Mouse (Mus musculus): Measurements from ENCODE around the gene Tchh. TPM values are rescaled to one million over a fixed set of nuclear protein-coding genes. Genes with fewer than 3 reads are reported as not detected.
A peak's percentile ranks its signal among the peaks of the same experiment; 100 is the strongest.

Tchh gene
- polyA plus RNA-seq (2012; rRNA removed), result 0.83 and 1.5 TPM in 2 replicates

DNA sequence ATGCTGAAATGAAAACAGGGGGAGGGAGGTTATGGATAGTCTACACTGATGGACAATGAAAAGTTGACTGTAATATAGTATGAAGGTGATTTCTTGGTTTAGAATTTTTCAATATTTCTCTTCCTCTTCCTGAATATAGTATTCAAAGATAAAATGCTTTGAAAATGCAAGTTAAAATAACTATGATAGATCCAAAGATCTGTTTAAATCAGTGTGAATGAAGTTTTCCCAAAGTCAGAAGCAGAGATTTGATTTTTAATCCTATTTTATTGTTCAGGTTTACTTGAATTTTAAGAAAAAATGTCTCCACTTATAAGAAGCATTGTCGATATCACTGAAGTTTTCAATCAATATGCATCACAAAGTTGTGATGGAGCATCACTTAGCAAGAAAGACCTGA lies at the start of gene Tchh:
Gene Tchh (plus strand): TSS at position 301 of the 400 bp plus-strand sequence.
- no peaks in the 10 kb centered on the region for H3K27me3 ChIP-seq (replicated peaks; ENCODE audit: control insufficient read depth, insufficient read depth, low read length)
- 96% methylated on average over 1 of the region's 1 CpGs for WGBS
- peaks cover 6% of the 10 kb centered on the region; the same call in 1 of the 2 replicates for H3K4me1 ChIP-seq (ENCODE audit: control insufficient read depth, insufficient read depth, low read length)
- H3K36me3 ChIP-seq (ENCODE audit: control insufficient read depth, insufficient read depth, low read length), result no peaks in the 10 kb centered on the region
- H3K27ac ChIP-seq (ENCODE audit: insufficient read depth, low read depth, low read length), result no peak within 1 kb of the TSS
- H3K4me3 ChIP-seq (ENCODE audit: insufficient read depth, low read depth, low read length), result no peak within 1 kb of the TSS
- DNase-seq, result no peak
- TF ChIP-seq POLR2A (IDR thresholded peaks at IDR 0.05; ENCODE audit: low read depth, low read length) (no peak), CTCF (conservative IDR thresholded peaks at IDR 0.05; ENCODE audit: insufficient read depth, insufficient read length, low read depth, low read length) (no peak)

DNA sequence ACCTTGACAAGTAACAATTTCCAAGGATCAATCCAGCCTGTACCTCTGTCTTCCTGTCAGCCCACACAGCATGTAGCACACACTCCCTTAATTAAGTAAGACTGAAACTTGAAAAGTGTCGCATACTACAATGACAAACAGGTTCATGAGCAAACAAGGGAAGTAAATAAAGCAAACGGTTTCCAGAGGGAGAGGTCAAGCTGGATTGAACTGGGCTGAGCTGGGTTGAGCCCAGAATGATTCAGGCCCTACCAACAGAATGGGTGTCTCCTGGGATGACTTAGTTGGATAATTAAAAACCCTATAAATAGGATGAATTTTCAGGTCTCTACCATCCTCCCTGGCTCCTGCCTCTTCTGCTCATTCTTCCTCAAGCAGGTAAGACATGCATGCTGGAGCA lies 48.8 kb upstream of the Tchh start, which contains the start of gene Rptn:
Gene Rptn (plus strand): TSS at position 334 of the 400 bp plus-strand sequence.
- TF ChIP-seq CTCF (conservative IDR thresholded peaks at IDR 0.05; ENCODE audit: insufficient read depth, insufficient read length, low read depth, low read length) (no peak), POLR2A (IDR thresholded peaks at IDR 0.05; ENCODE audit: low read depth, low read length) (no peak)
- no peaks in the 10 kb centered on the region for H3K4me1 ChIP-seq (ENCODE audit: control insufficient read depth, insufficient read depth, low read length)
- H3K4me3 ChIP-seq (ENCODE audit: insufficient read depth, low read depth, low read length), result no peak within 1 kb of the TSS
- no peaks in the 10 kb centered on the region; the same call in 1 of the 2 replicates for H3K27me3 ChIP-seq (replicated peaks; ENCODE audit: control insufficient read depth, insufficient read depth, low read length)
- no peak within 1 kb of the TSS for H3K27ac ChIP-seq (ENCODE audit: insufficient read depth, low read depth, low read length)
- no peaks in the 10 kb centered on the region for H3K36me3 ChIP-seq (ENCODE audit: control insufficient read depth, insufficient read depth, low read length)
- 64% methylated on average over 2 of the region's 2 CpGs for WGBS
- no peak for DNase-seq

DNA sequence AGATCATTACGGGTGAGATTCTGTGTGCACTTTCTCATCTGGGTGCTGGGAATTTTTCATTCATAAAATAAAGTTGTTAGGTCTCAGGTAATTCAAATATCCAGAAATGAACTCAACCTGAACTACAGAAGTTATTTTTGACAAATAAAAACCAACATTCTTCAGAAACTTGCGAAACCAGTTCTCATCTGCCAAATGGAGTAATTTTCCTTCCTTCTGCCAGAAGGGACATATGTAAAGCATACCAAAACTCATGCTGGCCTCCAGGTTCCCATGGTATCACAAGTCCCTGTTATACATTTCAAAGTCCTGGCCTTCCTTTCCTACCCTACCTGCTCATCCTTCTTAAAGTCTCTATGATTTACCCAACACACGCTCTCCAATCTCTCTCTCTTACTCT lies 38.2 kb upstream of the Tchh start:
- H3K4me3 ChIP-seq (ENCODE audit: insufficient read depth, low read depth, low read length), result no peak overlapping the region
- H3K27ac ChIP-seq (ENCODE audit: insufficient read depth, low read depth, low read length), result no peak overlapping the region
- no peak for TF ChIP-seq CTCF (conservative IDR thresholded peaks at IDR 0.05; ENCODE audit: insufficient read depth, insufficient read length, low read depth, low read length)
- TF ChIP-seq POLR2A (IDR thresholded peaks at IDR 0.05; ENCODE audit: low read depth, low read length), result no peak
- WGBS, result 88% methylated on average over 3 of the region's 3 CpGs
- DNase-seq, result no peak
- no peaks in the 10 kb centered on the region for H3K36me3 ChIP-seq (ENCODE audit: control insufficient read depth, insufficient read depth, low read length)
- H3K27me3 ChIP-seq (replicated peaks; ENCODE audit: control insufficient read depth, insufficient read depth, low read length), result no peaks in the 10 kb centered on the region
- H3K4me1 ChIP-seq (ENCODE audit: control insufficient read depth, insufficient read depth, low read length), result peaks cover 2% of the 10 kb centered on the region; the same call in 1 of the 2 replicates

DNA sequence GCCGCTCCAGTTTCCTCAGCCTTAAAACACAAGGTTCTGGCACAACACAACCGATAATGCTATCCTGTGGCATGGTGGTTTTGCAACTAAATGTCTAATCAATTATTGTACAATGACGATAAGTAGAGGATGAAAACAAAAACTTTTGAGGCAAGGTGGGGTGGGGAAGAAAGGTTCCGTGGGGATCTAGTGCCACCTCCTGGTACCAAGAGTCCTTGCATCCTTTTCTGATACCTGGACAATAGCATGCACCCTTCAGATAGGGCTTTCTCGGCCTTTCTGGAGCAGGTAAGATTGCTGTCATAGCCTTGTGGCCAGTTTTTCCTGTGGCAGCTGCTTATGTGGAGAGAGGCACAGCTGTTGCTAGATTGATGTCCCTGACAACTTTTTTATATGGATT lies 35.1 kb upstream of the Tchh start:
- no peaks in the 10 kb centered on the region for H3K36me3 ChIP-seq (ENCODE audit: control insufficient read depth, insufficient read depth, low read length)
- no peak overlapping the region for H3K27ac ChIP-seq (ENCODE audit: insufficient read depth, low read depth, low read length)
- 24% methylated on average over 5 of the region's 5 CpGs for WGBS
- no peaks in the 10 kb centered on the region for H3K27me3 ChIP-seq (replicated peaks; ENCODE audit: control insufficient read depth, insufficient read depth, low read length)
- H3K4me3 ChIP-seq (ENCODE audit: insufficient read depth, low read depth, low read length), result no peak overlapping the region
- TF ChIP-seq POLR2A (IDR thresholded peaks at IDR 0.05; ENCODE audit: low read depth, low read length) (no peak), CTCF (conservative IDR thresholded peaks at IDR 0.05; ENCODE audit: insufficient read depth, insufficient read length, low read depth, low read length) (peak; percentile 90)
- DNase-seq, result peak; percentile 56
- H3K4me1 ChIP-seq (ENCODE audit: control insufficient read depth, insufficient read depth, low read length), result no peaks in the 10 kb centered on the region

DNA sequence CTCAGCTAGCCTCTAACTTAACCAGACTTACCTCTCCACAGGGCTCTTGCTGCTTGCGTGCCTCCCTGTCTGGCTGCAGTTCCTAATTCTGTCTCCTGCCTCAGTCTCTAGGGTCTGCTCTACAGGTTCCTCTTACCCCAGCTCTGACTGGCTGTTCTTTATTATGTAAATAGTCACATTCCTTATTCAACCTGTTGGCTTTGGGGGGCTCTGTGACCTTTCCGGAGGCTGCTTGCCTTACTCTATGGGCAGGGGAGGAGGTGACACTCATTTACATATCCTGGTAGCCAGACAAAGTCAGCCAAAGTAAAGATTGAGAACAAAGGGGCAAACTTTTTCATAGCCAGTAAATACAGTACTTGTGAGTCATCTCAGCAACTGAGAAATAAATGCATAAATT lies 30.2 kb upstream of the Tchh start:
- Histone ChIP-seq H3K27ac (ENCODE audit: insufficient read depth, low read depth, low read length) (no peak overlapping the region), H3K4me1 (ENCODE audit: control insufficient read depth, insufficient read depth, low read length) (no peaks in the 10 kb centered on the region), H3K36me3 (ENCODE audit: control insufficient read depth, insufficient read depth, low read length) (no peaks in the 10 kb centered on the region), H3K4me3 (ENCODE audit: insufficient read depth, low read depth, low read length) (no peak overlapping the region), H3K27me3 (replicated peaks; ENCODE audit: control insufficient read depth, insufficient read depth, low read length) (no peaks in the 10 kb centered on the region; the same call in 1 of the 2 replicates)
- no peak for TF ChIP-seq POLR2A (IDR thresholded peaks at IDR 0.05; ENCODE audit: low read depth, low read length)
- no peak for TF ChIP-seq CTCF (conservative IDR thresholded peaks at IDR 0.05; ENCODE audit: insufficient read depth, insufficient read length, low read depth, low read length)
- no peak for DNase-seq
- WGBS, result 38% methylated on average over 2 of the region's 2 CpGs

DNA sequence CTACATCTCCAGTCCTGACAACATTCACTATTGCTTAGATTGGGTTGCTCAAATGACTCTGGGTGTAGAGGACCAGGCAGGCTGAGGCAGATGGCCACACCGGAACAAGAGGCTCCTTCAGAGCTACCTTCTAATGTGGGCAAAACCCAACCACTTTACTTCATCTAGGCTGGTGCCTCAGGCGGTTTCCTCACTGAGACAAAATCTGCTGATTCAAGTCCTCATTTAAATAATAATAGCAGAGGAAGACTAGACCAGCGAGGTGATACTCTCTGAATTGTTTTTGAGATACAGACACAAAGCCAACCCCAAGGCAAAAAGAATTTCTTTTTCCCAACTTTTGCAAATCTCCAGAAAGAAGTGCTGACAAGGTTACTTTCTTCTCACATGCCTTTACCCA lies 10.5 kb upstream of the Tchh start:
- Histone ChIP-seq H3K27me3 (replicated peaks; ENCODE audit: control insufficient read depth, insufficient read depth, low read length) (no peaks in the 10 kb centered on the region), H3K4me1 (ENCODE audit: control insufficient read depth, insufficient read depth, low read length) (no peaks in the 10 kb centered on the region), H3K4me3 (ENCODE audit: insufficient read depth, low read depth, low read length) (no peak overlapping the region), H3K27ac (ENCODE audit: insufficient read depth, low read depth, low read length) (no peak overlapping the region), H3K36me3 (ENCODE audit: control insufficient read depth, insufficient read depth, low read length) (no peaks in the 10 kb centered on the region)
- TF ChIP-seq CTCF (conservative IDR thresholded peaks at IDR 0.05; ENCODE audit: insufficient read depth, insufficient read length, low read depth, low read length) (no peak), POLR2A (IDR thresholded peaks at IDR 0.05; ENCODE audit: low read depth, low read length) (no peak)
- WGBS, result 62% methylated on average over 3 of the region's 3 CpGs
- no peak for DNase-seq

DNA sequence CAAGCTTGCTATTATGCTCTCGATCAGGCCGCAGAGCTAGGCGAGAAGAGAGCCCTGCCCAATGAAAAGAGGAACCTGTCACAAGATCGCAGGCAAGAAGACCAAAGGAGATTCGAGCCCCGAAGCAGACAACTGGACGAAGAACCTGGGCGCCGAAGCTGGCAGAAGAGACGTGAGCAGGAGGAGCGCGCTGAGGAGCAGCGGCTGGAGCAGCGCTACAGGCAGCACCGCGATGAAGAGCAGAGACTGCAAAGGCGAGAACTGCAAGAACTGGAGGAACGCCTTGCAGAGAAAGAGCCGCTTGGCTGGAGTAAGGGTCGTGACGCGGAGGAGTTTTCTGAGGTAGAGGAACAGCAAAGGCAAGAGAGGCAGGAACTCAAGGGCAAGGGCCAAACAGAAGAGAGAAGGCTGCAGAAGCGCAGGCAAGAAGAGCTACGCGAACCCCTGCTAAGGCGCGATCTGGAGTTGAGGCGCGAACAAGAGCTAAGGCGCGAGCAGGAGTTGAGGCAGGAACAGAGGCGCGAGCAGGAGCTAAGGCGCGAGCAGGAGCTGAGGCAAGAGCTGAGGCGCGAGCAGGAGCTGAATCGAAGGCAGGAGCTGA lies 1.5 kb downstream of the Tchh start:
- H3K4me1 ChIP-seq (ENCODE audit: control insufficient read depth, insufficient read depth, low read length), result peaks cover 6% of the 10 kb centered on the region; the same call in 1 of the 2 replicates
- TF ChIP-seq CTCF (conservative IDR thresholded peaks at IDR 0.05; ENCODE audit: insufficient read depth, insufficient read length, low read depth, low read length) (no peak), POLR2A (IDR thresholded peaks at IDR 0.05; ENCODE audit: low read depth, low read length) (no peak)
- DNase-seq, result peak; percentile 33
- 1% methylated on average over 38 of the region's 38 CpGs for WGBS
- peak overlapping the region; percentile 61 for H3K4me3 ChIP-seq (ENCODE audit: insufficient read depth, low read depth, low read length)
- H3K36me3 ChIP-seq (ENCODE audit: control insufficient read depth, insufficient read depth, low read length), result no peaks in the 10 kb centered on the region
- no peak overlapping the region; the same call in 1 of the 2 replicates for H3K27ac ChIP-seq (ENCODE audit: insufficient read depth, low read depth, low read length)
- H3K27me3 ChIP-seq (replicated peaks; ENCODE audit: control insufficient read depth, insufficient read depth, low read length), result no peaks in the 10 kb centered on the region

Measured in kidney, adult 2 months (tissue).